Mouse (Mus musculus): ENCODE measurements at regions not wholly inside any gene's neighbourhood (a gene's known extent, or its start where the extent isn't known, plus 50 kb on each side); places are given as distances from the start of the nearest gene placed in this dataset.

- no peak for DNase-seq (ENCODE audit: low spot score)
Measured at GRCm38 (mm10) chr8:49396519-49396918, 552.8 kb upstream of the Tenm3 start.

GRCm38 (mm10) chr8:49395029-49395428 is 551.3 kb upstream of the Tenm3 start:
- DNase-seq (ENCODE audit: low spot score) = no peak

GRCm38 (mm10) chr8:49389525-49389924 is 545.8 kb upstream of the Tenm3 start:
- DNase-seq (ENCODE audit: low spot score) = no peak

- no peak for DNase-seq (ENCODE audit: low spot score)
Measured at GRCm38 (mm10) chr8:49387587-49387986, 543.8 kb upstream of the Tenm3 start.

GRCm38 (mm10) chr8:49372686-49373085 is 528.9 kb upstream of the Tenm3 start:
- DNase-seq (ENCODE audit: low spot score) = no peak

- DNase-seq (ENCODE audit: low spot score) = no peak
Measured at GRCm38 (mm10) chr8:49362682-49363081, 518.9 kb upstream of the Tenm3 start.

GRCm38 (mm10) chr8:49361443-49361842 is 517.7 kb upstream of the Tenm3 start:
- no peak for DNase-seq (ENCODE audit: low spot score)

- DNase-seq (ENCODE audit: low spot score) = no peak
Measured at GRCm38 (mm10) chr8:49360121-49360520, 516.4 kb upstream of the Tenm3 start.

GRCm38 (mm10) chr8:49359671-49360070 is 515.9 kb upstream of the Tenm3 start:
- DNase-seq (ENCODE audit: low spot score) = no peak

GRCm38 (mm10) chr8:49348602-49349001 is 504.9 kb upstream of the Tenm3 start:
- DNase-seq (ENCODE audit: low spot score) = no peak

- no peak for DNase-seq (ENCODE audit: low spot score)
Measured at GRCm38 (mm10) chr8:49338716-49339115, 495.0 kb upstream of the Tenm3 start.

- no peak for DNase-seq (ENCODE audit: low spot score)
Measured at GRCm38 (mm10) chr8:49326980-49327379, 483.2 kb upstream of the Tenm3 start.

- DNase-seq (ENCODE audit: low spot score) = peak; percentile 5
Measured at GRCm38 (mm10) chr8:49321404-49321803, 477.7 kb upstream of the Tenm3 start.

GRCm38 (mm10) chr8:49313483-49314278 is 469.9 kb upstream of the Tenm3 start:
- no peak for DNase-seq (ENCODE audit: low spot score)

GRCm38 (mm10) chr8:49312816-49313215 is 469.1 kb upstream of the Tenm3 start:
- peak; percentile 5 for DNase-seq (ENCODE audit: low spot score)

GRCm38 (mm10) chr8:49282401-49282800 is 438.6 kb upstream of the Tenm3 start:
- peak; percentile 29 for DNase-seq (ENCODE audit: low spot score)

- no peak for DNase-seq (ENCODE audit: low spot score)
Measured at GRCm38 (mm10) chr8:49281254-49281653, 437.5 kb upstream of the Tenm3 start.

- DNase-seq (ENCODE audit: low spot score) = no peak
Measured at GRCm38 (mm10) chr8:49274031-49274430, 430.3 kb upstream of the Tenm3 start.

GRCm38 (mm10) chr8:49273109-49273508 is 429.4 kb upstream of the Tenm3 start:
- DNase-seq (ENCODE audit: low spot score) = no peak

GRCm38 (mm10) chr8:49263416-49263815 is 419.7 kb upstream of the Tenm3 start:
- no peak for DNase-seq (ENCODE audit: low spot score)

GRCm38 (mm10) chr8:49262797-49263196 is 419.0 kb upstream of the Tenm3 start:
- DNase-seq (ENCODE audit: low spot score) = peak; percentile 41

- DNase-seq (ENCODE audit: low spot score) = no peak
Measured at GRCm38 (mm10) chr8:49255954-49256353, 412.2 kb upstream of the Tenm3 start.

- no peak for DNase-seq (ENCODE audit: low spot score)
Measured at GRCm38 (mm10) chr8:49254311-49254828, 410.6 kb upstream of the Tenm3 start.

- no peak for DNase-seq (ENCODE audit: low spot score)
Measured at GRCm38 (mm10) chr8:49243002-49243401, 399.3 kb upstream of the Tenm3 start.
